Mouse (Mus musculus) intestine, embryonic 16.5 days (tissue): Measurements from ENCODE around the gene Agrp. TPM values are rescaled to one million over a fixed set of nuclear protein-coding genes. Genes with fewer than 3 reads are reported as not detected.
"Not testable (repeated sequence)": the region's sequence is repeated elsewhere in the genome, so short reads cannot be mapped to it uniquely, and the experiment has no call there.

Experiments used
- ATAC-seq: fragments of 200-750 bp; cut with Nextera tagmentation; 2 replicates; pipeline ENCODE4 v1.8.0; 2017; ENCODE audit warnings: moderate TSS enrichment, moderate library complexity
- H3K27ac ChIP-seq: fragments of 300-500 bp; sonication (generic); 2 replicates; pipeline ENCODE4 v1.5.1; 2014; ENCODE audit warnings: mild to moderate bottlenecking, low read length
- H3K27me3 ChIP-seq: fragments of 300-500 bp; sonication (generic); replicated peaks from 2 replicates; pipeline ENCODE4 v1.6.1; 2014; ENCODE audit warnings: low read length, control low read depth, mixed read lengths; ENCODE audit not compliant: control insufficient read depth, insufficient read depth
- H3K36me3 ChIP-seq: fragments of 300-500 bp; sonication (generic); 2 replicates; pipeline ENCODE4 v1.6.1; 2014; ENCODE audit warnings: low read length, control low read depth; ENCODE audit not compliant: control insufficient read depth, insufficient read depth
- H3K4me1 ChIP-seq: fragments of 300-500 bp; sonication (generic); 2 replicates; pipeline ENCODE4 v1.6.1; 2014; ENCODE audit warnings: low read length, control low read depth, mixed read lengths; ENCODE audit not compliant: control insufficient read depth, insufficient read depth
- H3K4me2 ChIP-seq: fragments of 300-500 bp; sonication (generic); 2 replicates; pipeline ENCODE4 v1.6.1; 2014; ENCODE audit warnings: low read depth, low read length, control low read depth
- H3K4me3 ChIP-seq: fragments of 300-500 bp; sonication (generic); 2 replicates; pipeline ENCODE4 v1.5.1; 2014; ENCODE audit warnings: mild to moderate bottlenecking, low read length
- H3K9ac ChIP-seq: fragments of 300-500 bp; sonication (generic); 2 replicates; pipeline ENCODE4 v1.6.1; 2014; ENCODE audit warnings: low read depth, low read length
- H3K9me3 ChIP-seq: fragments of 300-500 bp; sonication (generic); 2 replicates; pipeline ENCODE4 v1.6.1; 2016; ENCODE audit warnings: low read length, control low read depth; ENCODE audit not compliant: control insufficient read depth
- WGBS: fragments of 180-500 bp; shearing (Covaris S2); extraction: QIAGEN DNeasy Blood & Tissue Kit; methylation state at CpG from one replicate; pipeline ENCODE4 v1.1.7; 2014; 5-methylcytosine and 5-hydroxymethylcytosine counted together
- polyA plus RNA-seq: library from polyadenylated mRNA; unstranded; fragments of >200 nt; fragmentation: Nextera tagmentation; extraction: Ambion mirVana; gene quantifications from 2 replicates; pipeline ENCODE4 v1.2.1, GENCODE M21; 2015

Agrp gene
- polyA plus RNA-seq, 1 experiment from 2014 or later: 0.92 TPM

DNA sequence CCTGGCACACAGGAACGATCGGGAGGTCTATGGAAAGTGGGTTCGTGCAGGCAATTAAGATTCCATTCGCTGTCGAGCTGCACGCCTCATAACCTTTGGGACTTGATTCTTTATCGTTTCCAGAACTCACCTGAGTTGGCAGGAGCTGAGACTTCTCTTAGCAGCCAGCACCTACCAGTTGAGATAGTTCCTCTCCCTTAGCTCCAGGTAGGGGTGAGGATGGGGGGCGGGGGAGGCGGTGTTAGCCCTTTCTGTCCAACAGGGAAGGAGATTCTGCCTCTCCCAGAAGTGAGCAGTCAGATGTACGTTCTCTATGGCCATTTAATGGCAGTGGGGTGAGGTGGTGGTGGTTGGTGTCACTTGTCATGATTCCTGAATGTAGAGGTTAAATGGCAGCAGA, 30.1 kb downstream of the Agrp start:
- 0 out of 2 replicates have a peak, but pooled peaks cover 2% of the 10 kb centered on the region for H3K27me3 ChIP-seq
- peak overlapping the region; percentile 87 for H3K9ac ChIP-seq
- H3K4me3 ChIP-seq: peak overlapping the region; percentile 81
- peak overlapping the region; percentile 87 for H3K27ac ChIP-seq
- H3K9me3 ChIP-seq: no peaks in the 10 kb centered on the region
- no peak for ATAC-seq
- H3K4me1 ChIP-seq: peaks cover 19% of the 10 kb centered on the region
- 6% methylated on average over 10 of the region's 10 CpGs for WGBS
- no peaks in the 10 kb centered on the region for H3K36me3 ChIP-seq
- peak overlapping the region; percentile 94 for H3K4me2 ChIP-seq

DNA sequence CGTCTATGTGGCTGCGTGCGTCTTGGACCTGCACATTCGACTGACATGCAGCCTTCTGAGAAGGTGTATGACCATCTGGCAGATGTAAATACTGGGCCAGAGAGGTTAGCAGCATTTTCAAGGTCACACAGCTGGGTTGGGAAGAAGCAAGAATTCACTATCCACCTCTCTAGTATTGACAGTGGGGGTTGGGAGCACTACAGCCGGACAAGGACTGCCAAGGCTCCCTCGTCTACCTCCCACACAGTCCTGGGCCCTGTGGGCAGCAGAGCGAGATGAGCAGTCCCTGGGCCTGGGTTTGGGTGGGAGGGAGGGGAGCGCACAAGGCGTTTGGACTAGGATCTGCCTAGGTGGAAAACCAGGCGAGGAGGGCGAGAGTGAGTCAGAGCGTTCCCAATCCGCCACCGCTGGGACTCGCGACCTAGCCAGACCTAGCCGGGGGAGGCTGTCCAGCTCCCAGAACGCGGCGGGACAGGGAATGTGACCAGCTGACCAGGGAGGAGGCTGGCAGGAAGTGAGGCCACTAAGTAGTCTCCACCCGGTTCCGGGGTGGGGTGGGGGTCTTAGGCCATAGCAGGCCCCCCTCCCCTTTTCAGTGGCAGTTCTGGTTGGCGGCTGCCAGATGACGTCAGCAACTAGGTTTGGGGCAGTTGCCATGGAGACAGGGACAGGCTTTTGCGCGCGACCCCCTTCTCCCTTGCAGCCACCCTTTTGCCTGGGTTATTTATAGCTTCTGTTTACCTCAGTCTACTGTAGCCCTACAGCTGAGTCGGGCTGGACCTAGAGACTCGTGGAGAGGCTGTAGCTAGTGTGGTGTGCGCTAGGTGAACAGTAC, 30.8 kb downstream of the Agrp start:
- peak overlapping the region; percentile 81 for H3K4me3 ChIP-seq
- no peaks in the 10 kb centered on the region for H3K9me3 ChIP-seq
- peaks cover 19% of the 10 kb centered on the region for H3K4me1 ChIP-seq
- ATAC-seq: peak; percentile 64
- WGBS: 2% methylated on average over 29 of the region's 30 CpGs
- peak overlapping the region; percentile 87 for H3K9ac ChIP-seq
- no peaks in the 10 kb centered on the region for H3K27me3 ChIP-seq
- peak overlapping the region; percentile 94 for H3K4me2 ChIP-seq
- H3K27ac ChIP-seq: peak overlapping the region; percentile 87
- H3K36me3 ChIP-seq: no peaks in the 10 kb centered on the region

DNA sequence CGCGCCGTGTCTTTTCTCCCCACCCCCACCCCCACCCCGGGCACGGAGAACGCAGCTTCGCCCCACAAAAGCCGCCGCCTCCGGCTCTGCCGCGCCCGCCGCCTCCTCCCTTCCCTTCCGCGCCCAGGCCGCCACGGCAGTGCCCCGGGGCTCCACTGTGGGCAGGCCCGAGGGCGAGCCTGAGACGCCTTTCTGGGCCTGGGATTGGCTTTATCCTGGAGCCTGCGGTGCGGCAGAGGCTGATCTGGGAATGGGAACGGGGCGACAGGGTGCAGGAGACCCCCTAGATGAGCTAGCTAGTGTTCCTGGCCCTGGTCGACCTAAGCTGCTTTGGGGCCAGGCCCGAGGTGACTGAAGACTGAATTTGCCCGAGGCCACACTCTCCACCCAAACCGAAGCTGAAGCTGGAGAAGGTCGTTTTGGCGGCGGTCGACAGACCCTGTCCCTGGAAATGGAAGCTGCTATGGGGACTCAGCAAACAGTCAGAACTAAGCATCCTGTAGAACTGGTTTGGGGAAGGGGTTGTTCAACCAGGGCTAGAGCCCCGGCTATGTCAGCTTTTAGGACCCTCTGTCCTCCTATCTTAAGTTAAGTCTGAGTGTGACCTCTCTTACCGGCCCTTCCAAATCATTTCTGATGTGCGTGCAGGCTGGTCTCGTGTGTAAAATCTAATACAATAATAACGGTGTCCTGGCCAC, 31.6 kb downstream of the Agrp start:
- Histone ChIP-seq H3K9ac (peak overlapping the region; percentile 87), H3K27me3 (no peaks in the 10 kb centered on the region), H3K36me3 (no peaks in the 10 kb centered on the region), H3K9me3 (no peaks in the 10 kb centered on the region), H3K4me3 (peak overlapping the region; percentile 81), H3K4me2 (peak overlapping the region; percentile 94), H3K4me1 (peaks cover 19% of the 10 kb centered on the region), H3K27ac (peak overlapping the region; percentile 87)
- ATAC-seq: peak; percentile 65
- 2% methylated on average over 35 of the region's 39 CpGs for WGBS

DNA sequence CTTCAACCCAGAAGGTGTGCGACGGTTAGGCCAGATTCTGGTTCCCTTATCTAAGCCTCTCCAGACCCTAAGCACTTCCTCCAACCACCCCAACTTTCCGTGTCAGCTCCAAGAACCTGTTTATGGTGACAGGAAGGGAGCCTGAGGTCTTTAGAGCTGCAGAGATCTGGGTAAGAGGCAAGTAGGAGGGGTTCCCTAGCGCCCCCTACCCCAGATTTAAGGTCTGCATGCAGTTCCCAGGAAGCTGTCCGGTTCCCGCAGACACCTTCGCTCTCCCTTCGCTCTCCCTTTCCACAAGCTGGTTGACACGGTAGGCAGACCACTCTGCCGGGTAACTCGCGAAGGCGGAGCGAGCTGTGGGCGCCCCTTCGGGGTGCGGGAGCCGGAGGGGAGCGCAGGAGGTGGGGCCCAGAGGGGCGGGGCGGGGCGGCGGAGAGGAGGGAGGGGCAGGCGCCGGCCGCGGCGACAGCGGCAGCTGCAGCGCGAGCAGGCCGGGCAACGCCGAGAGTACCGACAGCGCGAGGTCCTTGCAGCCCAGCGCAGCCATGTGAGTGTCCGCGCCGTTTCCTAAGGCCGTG, 32.3 kb downstream of the Agrp start, which contains the start of gene Ripor1:
Gene Ripor1 (plus strand): TSS at position 452 of the 578 bp plus-strand sequence.
- H3K36me3 ChIP-seq: no peaks in the 10 kb centered on the region
- WGBS: under 1% methylated on average over 18 of the region's 42 CpGs
- H3K27ac ChIP-seq: peak within 1 kb of the TSS; percentile 87
- H3K4me3 ChIP-seq: peak within 1 kb of the TSS; percentile 81
- no peaks in the 10 kb centered on the region for H3K9me3 ChIP-seq
- H3K9ac ChIP-seq: peak within 1 kb of the TSS; percentile 87
- peak; percentile 90 for ATAC-seq
- H3K27me3 ChIP-seq: no peaks in the 10 kb centered on the region
- peak within 1 kb of the TSS; percentile 94 for H3K4me2 ChIP-seq
- H3K4me1 ChIP-seq: peaks cover 19% of the 10 kb centered on the region

DNA sequence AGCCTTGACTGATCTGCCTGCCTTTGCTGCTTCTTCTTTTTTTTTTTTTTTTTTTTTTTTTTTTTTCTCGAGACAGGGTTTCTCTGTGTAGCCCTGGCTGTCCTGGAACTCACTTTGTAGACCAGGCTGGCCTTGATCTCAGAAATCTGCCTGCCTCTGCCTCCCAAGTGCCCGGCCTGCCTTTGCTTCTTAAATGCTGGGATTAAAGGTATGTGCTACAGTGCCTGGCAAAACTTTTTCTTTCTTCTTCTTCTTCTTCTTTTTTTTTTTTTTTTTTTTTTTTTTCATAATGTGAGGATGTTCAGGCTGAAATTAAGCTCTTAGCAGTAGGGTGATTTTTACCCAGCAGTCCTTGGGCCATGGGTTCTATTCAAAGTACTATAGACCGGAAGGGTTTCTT, 34.7 kb downstream of the Agrp start:
- not testable (repeated sequence) for H3K4me2 ChIP-seq, H3K9ac ChIP-seq, ATAC-seq, H3K9me3 ChIP-seq, H3K4me3 ChIP-seq, H3K36me3 ChIP-seq, H3K27ac ChIP-seq, H3K27me3 ChIP-seq
- peaks cover 19% of the 10 kb centered on the region for H3K4me1 ChIP-seq
- WGBS: 81% methylated on average over 3 of the region's 3 CpGs

DNA sequence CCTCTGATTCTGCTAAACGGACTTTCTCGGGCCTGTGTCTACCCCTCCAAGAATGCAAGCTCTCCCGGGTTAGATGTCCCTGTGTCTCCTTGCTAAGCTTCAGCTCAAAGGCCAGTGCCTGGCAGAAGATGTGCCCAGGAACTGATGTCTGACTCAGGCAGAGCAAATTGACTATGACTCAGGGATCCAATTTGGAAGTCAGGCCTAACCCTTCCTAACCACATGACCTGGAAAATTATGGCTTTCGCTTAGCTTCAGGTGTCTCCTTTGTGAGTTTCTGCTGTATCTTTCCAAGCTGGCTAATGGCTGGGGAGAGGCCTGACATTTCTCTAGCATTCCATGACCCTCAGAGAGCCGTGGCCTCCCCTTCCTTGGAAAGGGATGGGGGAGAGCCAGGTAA, 35.9 kb downstream of the Agrp start:
- Histone ChIP-seq H3K27ac (no peak overlapping the region), H3K9ac (no peak overlapping the region), H3K36me3 (no peaks in the 10 kb centered on the region), H3K27me3 (no peaks in the 10 kb centered on the region), H3K4me2 (no peak overlapping the region), H3K4me3 (no peak overlapping the region), H3K9me3 (no peaks in the 10 kb centered on the region), H3K4me1 (peaks cover 16% of the 10 kb centered on the region)
- WGBS: 73% methylated on average over 5 of the region's 5 CpGs
- ATAC-seq: no peak

DNA sequence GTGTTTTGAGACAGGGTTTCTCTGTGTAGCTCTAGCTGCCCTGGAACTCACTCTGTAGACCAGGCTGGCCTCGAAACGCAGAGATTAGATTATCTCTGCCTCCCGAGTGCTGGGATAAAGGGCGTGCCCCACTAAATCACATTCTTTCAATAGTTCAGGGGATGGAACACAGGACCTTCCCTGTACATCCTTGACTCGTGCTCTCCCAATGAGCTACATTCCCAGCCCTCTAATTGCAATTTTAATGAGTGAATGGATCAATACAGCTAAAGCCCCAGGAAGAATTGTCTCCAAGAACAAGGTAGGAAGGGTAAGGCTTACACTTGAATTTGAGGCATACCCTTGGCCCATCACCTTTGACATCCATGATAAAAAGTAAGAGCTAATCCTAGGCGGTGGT, 38.4 kb downstream of the Agrp start:
- no peak overlapping the region for H3K4me2 ChIP-seq
- H3K4me3 ChIP-seq: no peak overlapping the region
- no peaks in the 10 kb centered on the region for H3K27me3 ChIP-seq
- H3K9ac ChIP-seq: no peak overlapping the region
- H3K27ac ChIP-seq: no peak overlapping the region
- 71% methylated on average over 6 of the region's 6 CpGs for WGBS
- H3K9me3 ChIP-seq: no peaks in the 10 kb centered on the region
- H3K4me1 ChIP-seq: peaks cover 26% of the 10 kb centered on the region
- H3K36me3 ChIP-seq: no peaks in the 10 kb centered on the region
- ATAC-seq: no peak

DNA sequence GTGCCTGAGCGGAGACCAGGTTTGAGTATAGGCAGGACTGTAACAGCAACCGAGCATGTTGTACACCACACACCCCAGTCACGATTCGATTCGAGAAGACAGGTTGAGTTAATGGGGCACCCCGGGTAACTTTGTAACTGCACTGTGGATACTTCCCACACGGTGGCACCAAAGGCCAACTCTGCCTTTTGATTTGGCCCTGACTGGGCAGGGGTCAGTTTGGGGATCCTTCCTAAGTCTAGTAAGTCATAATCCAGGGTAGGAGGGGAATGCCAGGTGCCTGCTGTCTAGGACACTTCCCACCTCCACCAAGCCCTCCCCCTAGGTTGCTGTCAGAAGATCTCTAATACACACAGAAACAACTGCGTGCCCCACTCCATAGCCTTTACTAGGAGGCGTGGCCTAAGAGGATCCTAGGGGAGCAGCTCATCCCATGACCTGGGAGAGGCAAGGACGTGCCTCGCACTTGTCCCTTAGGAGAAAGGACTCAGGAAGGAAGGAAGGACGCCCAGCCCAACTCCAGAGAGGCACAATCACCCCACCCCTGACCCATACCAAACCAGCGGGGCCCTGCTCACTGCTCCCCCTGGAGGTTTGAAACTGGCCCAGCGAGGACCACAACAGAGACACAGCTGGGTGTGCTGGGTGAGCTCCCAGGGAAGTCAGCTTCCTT, 40.7 kb downstream of the Agrp start:
- H3K4me3 ChIP-seq: peak overlapping the region; percentile 29

More for the DNA sequence above, 40.7 kb downstream of the Agrp start:
- Histone ChIP-seq H3K4me2 (peak overlapping the region; percentile 55), H3K9ac (0 out of 2 replicates have a peak overlapping the region, but pooled peaks have one; percentile 16), H3K36me3 (no peaks in the 10 kb centered on the region), H3K27me3 (no peaks in the 10 kb centered on the region), H3K27ac (no peak overlapping the region), H3K9me3 (no peaks in the 10 kb centered on the region), H3K4me1 (peaks cover 26% of the 10 kb centered on the region)
- WGBS: 10% methylated on average over 14 of the region's 14 CpGs
- ATAC-seq: peak; percentile 82
